Mouse (Mus musculus) forebrain, embryonic 16.5 days (tissue): ENCODE data around the gene Stk19. TPM values are rescaled to one million over a fixed set of nuclear protein-coding genes. Genes with fewer than 3 reads are reported as not detected.

Source experiments
- ATAC-seq: fragments of 200-750 bp; cut with Nextera tagmentation; 2 replicates; pipeline ENCODE4 v1.8.0; 2017; ENCODE audit warnings: mild to moderate bottlenecking, moderate library complexity
- H3K27ac ChIP-seq: fragments of 300-500 bp; sonication (generic); 2 replicates; pipeline ENCODE4 v1.5.1; 2014; ENCODE audit warnings: low read length, control low read depth
- H3K27me3 ChIP-seq: fragments of 300-500 bp; sonication (generic); replicated peaks from 2 replicates; pipeline ENCODE4 v1.6.1; 2014; ENCODE audit warnings: low read length; ENCODE audit not compliant: control insufficient read depth, insufficient read depth
- H3K36me3 ChIP-seq: fragments of 300-500 bp; sonication (generic); 2 replicates; pipeline ENCODE4 v1.6.1; 2014; ENCODE audit not compliant: control insufficient read depth, insufficient read depth
- H3K4me1 ChIP-seq: fragments of 300-500 bp; sonication (generic); replicated peaks from 2 replicates; pipeline ENCODE4 v1.6.1; 2014; ENCODE audit warnings: low read length; ENCODE audit not compliant: control insufficient read depth, insufficient read depth
- H3K4me2 ChIP-seq: fragments of 300-500 bp; sonication (generic); 2 replicates; pipeline ENCODE4 v1.6.1; 2014; ENCODE audit warnings: mild to moderate bottlenecking, low read length, control low read depth
- H3K4me3 ChIP-seq: fragments of 300-500 bp; sonication (generic); replicated peaks from 2 replicates; pipeline ENCODE4 v1.5.1; 2014; ENCODE audit warnings: mild to moderate bottlenecking, low read length, control low read depth
- H3K9ac ChIP-seq: fragments of 300-500 bp; sonication (generic); replicated peaks from 2 replicates; pipeline ENCODE4 v1.6.1; 2014; ENCODE audit warnings: low read depth, low read length, control low read depth
- H3K9me3 ChIP-seq: fragments of 300-500 bp; sonication (generic); 2 replicates; pipeline ENCODE4 v1.6.1; 2016; ENCODE audit warnings: low read length; ENCODE audit not compliant: control insufficient read depth
- WGBS: fragments of 180-500 bp; shearing (Covaris S2); extraction: QIAGEN DNeasy Blood & Tissue Kit; methylation state at CpG from one replicate; pipeline ENCODE4 v1.1.7; 2014; 5-methylcytosine and 5-hydroxymethylcytosine counted together
- polyA plus RNA-seq: library from polyadenylated mRNA; unstranded; fragments of >200 nt; fragmentation: Nextera tagmentation; extraction: Ambion mirVana; gene quantifications from 2 replicates; pipeline ENCODE4 v1.2.1, GENCODE M21; 2015

The Stk19 gene
- 33.4 and 50.4 TPM in 2 replicates for polyA plus RNA-seq

DNA sequence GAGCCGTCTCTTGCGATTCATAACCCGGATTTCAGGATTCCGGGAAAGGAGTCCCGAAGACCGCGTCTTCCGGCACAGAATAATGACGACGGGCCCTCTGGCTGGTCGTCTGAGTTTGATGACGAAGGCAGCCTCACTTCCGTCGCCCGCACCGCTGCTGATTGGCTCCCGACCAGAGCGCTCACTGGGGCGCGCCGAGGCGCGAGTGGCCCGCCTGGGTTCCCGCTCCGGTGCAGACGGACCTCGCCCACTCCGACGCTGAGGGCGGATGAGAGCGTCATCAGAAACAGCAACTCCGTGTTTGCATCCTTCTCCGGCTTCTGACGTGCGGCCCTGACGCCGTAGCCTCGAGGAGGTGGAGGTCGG is at the start of gene Stk19, which contains the start of gene Dxo:
Gene Stk19, minus strand, starts transcription at position 90 of the 366 bp plus-strand sequence.
Gene Dxo, plus strand, starts transcription at position 164 of the 366 bp plus-strand sequence.
- ATAC-seq: peak; percentile 93
- H3K27me3 ChIP-seq: no peaks in the 10 kb centered on the region
- under 1% methylated on average over 40 of the region's 40 CpGs for WGBS

DNA sequence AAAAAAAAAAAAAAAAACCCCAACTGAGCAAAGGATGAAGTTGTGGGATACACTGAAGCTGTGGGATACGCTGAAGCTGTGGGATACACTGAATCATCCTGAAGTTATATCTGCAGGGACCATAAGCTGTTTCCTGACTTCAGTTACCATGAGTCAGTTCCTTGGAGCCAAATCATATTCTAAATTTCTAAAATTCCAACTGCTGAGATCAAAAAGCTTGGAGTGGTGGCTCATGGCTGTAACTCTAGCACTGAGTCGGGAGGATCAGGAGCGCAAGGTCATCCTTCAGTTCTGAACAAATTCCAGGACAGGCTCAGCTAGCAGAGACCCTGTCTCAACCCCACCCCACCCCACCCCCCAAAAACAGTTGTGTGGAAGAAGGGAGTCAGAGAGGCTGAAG is 48.9 kb upstream of the Stk19 start:
- WGBS: 83% methylated on average over 3 of the region's 3 CpGs
- Histone ChIP-seq H3K4me1 (no peaks in the 10 kb centered on the region), H3K36me3 (no peaks in the 10 kb centered on the region), H3K9ac (no peak overlapping the region), H3K9me3 (no peaks in the 10 kb centered on the region), H3K4me2 (no peak overlapping the region), H3K4me3 (no peak overlapping the region), H3K27me3 (0 out of 2 replicates have a peak, but pooled peaks cover 3% of the 10 kb centered on the region), H3K27ac (no peak overlapping the region)
- no peak for ATAC-seq

More for the DNA sequence above, at the start of gene Stk19, which contains the start of gene Dxo:
- Histone ChIP-seq H3K9me3 (no peaks in the 10 kb centered on the region), H3K36me3 (peaks cover 14% of the 10 kb centered on the region), H3K4me2 (peak within 1 kb of the TSS; percentile 99), H3K9ac (peak within 1 kb of the TSS; percentile 87), H3K4me3 (peak within 1 kb of the TSS; percentile 93), H3K27ac (peak within 1 kb of the TSS; percentile 86), H3K4me1 (peaks cover 26% of the 10 kb centered on the region)

DNA sequence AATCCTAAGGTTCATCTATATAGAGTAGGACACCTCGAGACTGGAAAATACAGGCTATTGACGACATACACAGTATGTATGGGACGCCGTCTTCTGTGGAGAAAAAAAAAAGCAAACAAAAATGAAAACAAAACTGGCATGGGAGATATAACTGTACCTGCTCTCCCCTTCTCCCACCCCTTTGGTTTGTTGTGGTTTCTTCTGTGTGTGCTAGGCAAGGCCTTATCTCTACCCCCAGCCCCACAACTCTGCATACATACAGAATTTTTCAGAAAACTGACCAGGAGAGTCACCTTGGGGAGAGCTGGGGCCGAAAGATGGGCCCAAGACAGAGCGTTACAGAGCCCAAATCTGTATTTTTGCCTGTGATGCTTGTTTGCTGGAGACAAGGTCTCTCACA is 48.0 kb upstream of the Stk19 start:
- 0 out of 2 replicates have a peak, but pooled peaks cover 3% of the 10 kb centered on the region for H3K27me3 ChIP-seq
- H3K36me3 ChIP-seq: no peaks in the 10 kb centered on the region
- ATAC-seq: no peak
- 87% methylated on average over 6 of the region's 6 CpGs for WGBS
- no peak overlapping the region for H3K27ac ChIP-seq
- no peak overlapping the region for H3K4me2 ChIP-seq
- no peaks in the 10 kb centered on the region for H3K9me3 ChIP-seq
- no peak overlapping the region for H3K9ac ChIP-seq
- H3K4me3 ChIP-seq: no peak overlapping the region
- H3K4me1 ChIP-seq: no peaks in the 10 kb centered on the region

DNA sequence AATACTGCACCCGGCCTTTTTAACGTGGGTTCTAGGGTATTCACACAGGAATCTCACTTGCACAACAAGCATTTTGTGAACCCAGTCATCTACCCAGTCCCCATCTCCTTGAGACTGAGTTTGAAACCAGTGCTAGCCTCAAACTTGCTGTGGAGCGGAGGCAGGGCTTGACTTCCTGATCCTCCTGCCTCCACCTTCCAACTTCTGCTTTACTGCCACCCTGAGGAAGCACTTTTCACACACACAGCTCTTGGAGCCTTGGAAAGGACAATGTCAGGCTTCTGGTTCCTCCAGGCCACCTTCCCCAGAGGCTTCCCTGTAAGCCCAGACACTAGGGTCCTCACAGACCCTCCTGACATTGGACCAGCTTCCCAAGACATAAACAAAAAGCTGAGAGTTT is 46.6 kb upstream of the Stk19 start:
- no peaks in the 10 kb centered on the region for H3K9me3 ChIP-seq
- H3K27ac ChIP-seq: no peak overlapping the region
- 71% methylated on average over 3 of the region's 3 CpGs for WGBS
- H3K4me1 ChIP-seq: no peaks in the 10 kb centered on the region
- no peak for ATAC-seq
- H3K4me3 ChIP-seq: no peak overlapping the region
- H3K9ac ChIP-seq: no peak overlapping the region
- 0 out of 2 replicates have a peak, but pooled peaks cover 3% of the 10 kb centered on the region for H3K27me3 ChIP-seq
- H3K36me3 ChIP-seq: no peaks in the 10 kb centered on the region
- H3K4me2 ChIP-seq: no peak overlapping the region

DNA sequence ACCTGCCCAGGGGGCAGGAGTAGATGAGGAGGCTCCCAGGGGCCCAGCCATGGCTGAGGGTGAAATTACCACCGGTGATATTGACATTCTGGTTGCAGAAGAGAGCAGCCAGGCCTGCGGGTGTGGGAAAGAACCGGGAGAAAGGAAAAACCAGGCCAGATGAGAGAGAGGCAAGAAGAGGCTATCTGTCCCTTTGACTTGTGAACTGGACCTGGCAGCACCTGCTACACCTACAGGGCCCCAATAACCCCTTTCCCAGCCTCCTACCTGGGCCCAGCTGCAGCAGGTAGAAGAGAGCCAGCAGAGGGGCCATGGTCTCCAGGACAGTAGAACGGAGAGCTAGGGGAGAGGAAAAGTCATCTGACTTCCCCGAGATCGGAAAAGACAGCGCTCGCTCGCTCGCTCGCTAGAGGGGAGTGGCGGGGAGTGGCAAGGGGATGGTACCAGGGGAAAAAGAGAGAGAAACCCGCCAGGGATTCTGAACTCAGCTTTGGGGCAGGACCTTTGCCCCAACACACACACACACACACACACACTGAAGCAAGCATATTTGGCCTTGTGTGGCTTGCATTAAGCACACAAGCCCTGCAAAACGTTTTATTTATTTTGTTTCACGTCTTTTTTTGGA is 45.1 kb upstream of the Stk19 start, which contains the start of gene Gm20547:
Gene Gm20547, minus strand, starts transcription at position 360 of the 628 bp plus-strand sequence.
- H3K27ac ChIP-seq: no peak within 1 kb of the TSS
- no peak for ATAC-seq
- no peaks in the 10 kb centered on the region for H3K4me1 ChIP-seq
- 7% methylated on average over 15 of the region's 15 CpGs for WGBS
- no peaks in the 10 kb centered on the region for H3K9me3 ChIP-seq
- H3K36me3 ChIP-seq: no peaks in the 10 kb centered on the region
- H3K27me3 ChIP-seq: 0 out of 2 replicates have a peak, but pooled peaks cover 3% of the 10 kb centered on the region
- no peak within 1 kb of the TSS for H3K9ac ChIP-seq
- no peak within 1 kb of the TSS for H3K4me3 ChIP-seq
- no peak within 1 kb of the TSS for H3K4me2 ChIP-seq

DNA sequence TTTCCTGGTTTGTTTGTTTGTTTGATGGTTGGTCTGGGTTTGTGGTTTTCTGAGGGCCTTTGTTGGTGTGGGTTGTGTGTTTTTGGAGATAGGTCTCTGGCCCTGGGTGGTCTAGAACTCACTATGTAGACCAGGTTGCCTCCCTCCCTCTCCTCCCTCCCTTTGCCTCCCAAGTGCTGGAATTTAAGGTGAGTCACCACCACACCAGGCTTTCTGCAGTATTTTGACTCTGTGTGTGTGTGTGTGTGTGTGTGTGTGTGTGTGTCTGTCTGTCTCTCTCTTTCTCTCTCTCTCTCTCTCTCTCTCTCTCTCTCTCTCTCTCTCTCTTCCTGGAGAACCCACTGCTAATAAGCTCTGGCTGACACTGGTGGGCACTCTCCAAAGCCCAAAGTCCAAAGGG is 44.4 kb upstream of the Stk19 start:
- no peak for ATAC-seq

DNA sequence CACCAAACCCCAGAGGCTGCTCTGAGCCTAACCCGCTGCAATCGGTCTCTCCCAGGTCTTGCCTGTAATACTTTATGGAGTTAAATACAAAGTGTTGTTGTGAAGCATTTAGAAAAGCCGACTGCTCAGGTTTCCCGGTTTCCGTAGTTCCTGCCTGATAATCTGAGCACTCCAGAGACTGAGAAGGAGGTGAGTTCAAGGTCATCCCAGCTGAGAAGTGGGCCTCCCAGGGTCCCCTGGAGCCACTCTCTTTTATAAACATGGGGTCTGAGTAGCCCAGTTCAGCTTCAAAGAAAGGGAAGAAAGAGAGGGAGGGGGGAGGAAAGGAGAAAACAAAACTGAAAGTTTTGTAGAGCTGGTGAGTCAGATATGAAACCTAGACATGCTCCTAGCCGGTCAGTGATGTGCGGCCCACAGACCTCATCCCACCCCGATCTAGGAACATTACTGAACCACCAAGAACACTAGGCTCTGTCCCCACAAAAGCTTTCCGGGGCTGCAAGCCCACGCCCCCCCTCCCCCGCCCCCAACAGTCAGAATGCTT is 42.7 kb upstream of the Stk19 start, which contains the start of gene Zbtb12:
Gene Zbtb12, plus strand, starts transcription at position 148 of the 544 bp plus-strand sequence.
- no peaks in the 10 kb centered on the region for H3K4me1 ChIP-seq
- no peaks in the 10 kb centered on the region for H3K9me3 ChIP-seq
- H3K27ac ChIP-seq: no peak within 1 kb of the TSS
- no peak for ATAC-seq
- no peaks in the 10 kb centered on the region for H3K36me3 ChIP-seq
- no peak within 1 kb of the TSS for H3K4me3 ChIP-seq
- H3K9ac ChIP-seq: no peak within 1 kb of the TSS
- 0 out of 2 replicates have a peak, but pooled peaks cover 2% of the 10 kb centered on the region for H3K27me3 ChIP-seq
- H3K4me2 ChIP-seq: no peak within 1 kb of the TSS
- WGBS: 66% methylated on average over 11 of the region's 11 CpGs

More for the DNA sequence above, 44.4 kb upstream of the Stk19 start:
- Histone ChIP-seq H3K27me3 (0 out of 2 replicates have a peak, but pooled peaks cover 3% of the 10 kb centered on the region), H3K36me3 (no peaks in the 10 kb centered on the region), H3K9me3 (no peaks in the 10 kb centered on the region), H3K9ac (no peak overlapping the region), H3K27ac (no peak overlapping the region), H3K4me3 (no peak overlapping the region), H3K4me2 (no peak overlapping the region), H3K4me1 (no peaks in the 10 kb centered on the region)

DNA sequence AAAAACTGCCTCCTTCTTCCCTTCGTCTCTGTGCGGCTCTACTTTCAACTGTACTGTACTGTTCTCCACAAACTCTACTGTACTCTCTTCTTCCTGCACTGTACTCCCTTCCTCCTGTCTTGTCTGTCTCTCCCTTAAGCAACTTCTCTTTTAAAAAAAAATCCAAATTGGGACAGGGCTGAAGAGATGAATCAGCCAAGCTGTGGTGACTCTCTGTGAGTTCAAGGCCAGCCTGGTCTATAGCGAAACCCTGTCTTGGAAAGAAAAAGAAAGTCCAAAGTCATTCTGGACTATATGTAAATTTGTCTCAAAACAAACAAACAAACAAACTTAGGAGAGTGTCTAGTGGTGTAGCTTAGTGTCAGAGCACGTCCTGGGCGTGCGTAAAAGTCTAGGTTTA is 37.6 kb upstream of the Stk19 start:
- Histone ChIP-seq H3K27me3 (no peaks in the 10 kb centered on the region), H3K9ac (no peak overlapping the region), H3K27ac (no peak overlapping the region), H3K36me3 (no peaks in the 10 kb centered on the region), H3K4me2 (no peak overlapping the region), H3K4me1 (no peaks in the 10 kb centered on the region), H3K9me3 (no peaks in the 10 kb centered on the region), H3K4me3 (no peak overlapping the region)
- no peak for ATAC-seq
- 90% methylated on average over 6 of the region's 6 CpGs for WGBS

DNA sequence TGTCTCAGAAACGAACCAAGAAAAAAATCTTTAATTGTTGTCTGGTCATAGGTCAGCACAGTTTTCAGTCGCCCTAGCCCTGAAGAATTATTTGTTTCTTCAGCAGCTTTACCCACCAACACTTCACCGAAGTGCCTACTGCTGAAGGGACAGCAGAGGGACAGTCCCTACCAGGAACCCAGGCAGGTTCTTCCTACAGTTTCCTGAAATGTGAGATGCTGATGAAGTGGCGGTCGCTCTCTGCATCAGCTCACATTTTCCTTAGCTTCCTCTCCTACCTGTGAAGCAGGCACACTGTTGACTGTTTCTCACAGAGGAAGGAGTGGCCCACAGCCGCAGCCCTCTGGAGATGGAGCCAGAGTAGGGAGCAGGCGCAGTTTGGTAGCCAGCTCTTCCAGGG is 29.2 kb upstream of the Stk19 start:
- Histone ChIP-seq H3K4me2 (no peak overlapping the region), H3K9ac (no peak overlapping the region), H3K27ac (no peak overlapping the region), H3K4me3 (no peak overlapping the region), H3K36me3 (no peaks in the 10 kb centered on the region), H3K4me1 (no peaks in the 10 kb centered on the region), H3K27me3 (no peaks in the 10 kb centered on the region), H3K9me3 (no peaks in the 10 kb centered on the region)
- ATAC-seq: no peak
- 67% methylated on average over 7 of the region's 7 CpGs for WGBS
